In the genomic region with DNA sequence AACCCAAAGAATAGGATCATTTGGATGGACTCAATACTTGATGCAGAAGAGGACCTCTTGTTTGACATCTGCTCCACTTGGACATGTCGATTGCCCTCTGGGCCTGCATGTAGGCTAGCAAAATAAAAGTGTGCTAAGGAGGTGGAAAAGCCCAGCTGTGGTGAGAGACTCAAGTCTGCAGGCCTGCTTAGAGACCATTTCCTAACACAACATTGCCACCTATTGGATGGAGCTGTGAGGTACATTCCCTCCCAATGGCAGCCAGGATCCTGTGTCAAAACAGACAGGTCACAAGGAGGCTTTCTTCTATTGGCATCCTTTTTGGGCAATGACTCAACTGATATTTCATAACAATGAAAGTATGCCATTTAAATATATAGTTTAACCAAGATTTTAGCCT, we compare ENCODE assay signal across 8 mouse cellular contexts. TPM values are rescaled to one million over a fixed set of nuclear protein-coding genes. Genes with fewer than 3 reads are reported as not detected.
DNase-seq lines count a peak whose midpoint lies in the region; ATAC-seq and TF ChIP-seq lines count a peak whose summit lies in the region.

No protein-coding gene starts in this region.

- no peaks in the 10 kb centered on the region for H3K9me3 ChIP-seq in intestine, embryonic 14.5 days (ENCODE audit: control insufficient read depth, low read length)
- no peaks in the 10 kb centered on the region for H3K9me3 ChIP-seq in intestine, embryonic 15.5 days
- no peaks in the 10 kb centered on the region for H3K9me3 ChIP-seq in forebrain, embryonic 12.5 days
- no peaks in the 10 kb centered on the region for H3K9me3 ChIP-seq in heart, postnatal 0 days (replicated peaks; ENCODE audit: control insufficient read depth, low read length)

- no peak overlapping the region for H3K4me3 ChIP-seq in intestine, embryonic 14.5 days (ENCODE audit: low read depth, low read length)
- H3K4me3 ChIP-seq in intestine, embryonic 15.5 days (replicated peaks), result no peak overlapping the region
- no peak overlapping the region for H3K4me3 ChIP-seq in forebrain, embryonic 12.5 days (replicated peaks)
- no peak overlapping the region for H3K4me3 ChIP-seq in heart, postnatal 0 days (ENCODE audit: low read depth, low read length)

- H3K36me3 ChIP-seq in intestine, embryonic 14.5 days (ENCODE audit: control insufficient read depth, insufficient read depth, low read length), result peaks cover 8% of the 10 kb centered on the region
- 0 out of 2 replicates have a peak, but pooled peaks cover 2% of the 10 kb centered on the region for H3K36me3 ChIP-seq in intestine, embryonic 15.5 days
- 0 out of 2 replicates have a peak, but pooled peaks cover 2% of the 10 kb centered on the region for H3K36me3 ChIP-seq in forebrain, embryonic 12.5 days (replicated peaks)
- H3K36me3 ChIP-seq in heart, postnatal 0 days (replicated peaks; ENCODE audit: control insufficient read depth, insufficient read depth, low read length), result no peaks in the 10 kb centered on the region

- no peak overlapping the region for H3K9ac ChIP-seq in intestine, embryonic 14.5 days (ENCODE audit: low read length)
- no peak overlapping the region for H3K9ac ChIP-seq in intestine, embryonic 15.5 days
- H3K9ac ChIP-seq in forebrain, embryonic 12.5 days, result no peak overlapping the region
- no peak overlapping the region for H3K9ac ChIP-seq in heart, postnatal 0 days (replicated peaks; ENCODE audit: low read depth, low read length)

- TF ChIP-seq EP300 in heart, postnatal 0 days (IDR thresholded peaks at IDR 0.05; ENCODE audit: low read depth), result no peak

- ATAC-seq in intestine, embryonic 14.5 days (replicated peaks; ENCODE audit: low FRiP score, low TSS enrichment, low read depth), result no peak
- no peak for ATAC-seq in intestine, embryonic 15.5 days
- ATAC-seq in cerebellum, adult (ENCODE audit: insufficient number of reproducible peaks, low FRiP score, low TSS enrichment), result peak; percentile 42; the same call in 1 of the 2 replicates
- ATAC-seq in forebrain, embryonic 12.5 days (ENCODE audit: low FRiP score), result peak; percentile 68
- peak; percentile 56 for ATAC-seq in heart, postnatal 0 days (ENCODE audit: insufficient read depth, low read depth)

- H3K4me1 ChIP-seq in intestine, embryonic 14.5 days (replicated peaks; ENCODE audit: control insufficient read depth, insufficient read depth, low read length), result peaks cover 4% of the 10 kb centered on the region; the same call in 1 of the 2 replicates
- 0 out of 2 replicates have a peak, but pooled peaks cover 6% of the 10 kb centered on the region for H3K4me1 ChIP-seq in intestine, embryonic 15.5 days (replicated peaks)
- peaks cover 3% of the 10 kb centered on the region; the same call in 1 of the 2 replicates for H3K4me1 ChIP-seq in forebrain, embryonic 12.5 days
- H3K4me1 ChIP-seq in heart, postnatal 0 days (ENCODE audit: control insufficient read depth, insufficient read depth), result 0 out of 2 replicates have a peak, but pooled peaks cover 3% of the 10 kb centered on the region

- no peaks in the 10 kb centered on the region for H3K27me3 ChIP-seq in intestine, embryonic 14.5 days (replicated peaks; ENCODE audit: control insufficient read depth, insufficient read depth, low read length)
- H3K27me3 ChIP-seq in intestine, embryonic 15.5 days (replicated peaks), result no peaks in the 10 kb centered on the region
- H3K27me3 ChIP-seq in forebrain, embryonic 12.5 days, result peaks cover 7% of the 10 kb centered on the region
- H3K27me3 ChIP-seq in heart, postnatal 0 days (ENCODE audit: control insufficient read depth, insufficient read depth, low read length), result 0 out of 2 replicates have a peak, but pooled peaks cover 4% of the 10 kb centered on the region

- WGBS in intestine, embryonic 14.5 days, result 4% methylated on average over 1 of the region's 1 CpGs
- WGBS in intestine, embryonic 15.5 days, result 4% methylated on average over 1 of the region's 1 CpGs
- 19% methylated on average over 1 of the region's 1 CpGs for WGBS in forebrain, embryonic 12.5 days
- 0% methylated on average over 1 of the region's 1 CpGs for WGBS in heart, postnatal 0 days

- no peak overlapping the region for H3K4me2 ChIP-seq in intestine, embryonic 14.5 days (ENCODE audit: low read length)
- H3K4me2 ChIP-seq in intestine, embryonic 15.5 days (replicated peaks), result no peak overlapping the region
- H3K4me2 ChIP-seq in forebrain, embryonic 12.5 days, result no peak overlapping the region
- no peak overlapping the region for H3K4me2 ChIP-seq in heart, postnatal 0 days (ENCODE audit: low read depth, low read length)

- TF ChIP-seq CTCF in heart, postnatal 0 days (IDR thresholded peaks at IDR 0.05; ENCODE audit: low read depth), result peak; percentile 89

- DNase-seq in intestine, embryonic 14.5 days (ENCODE audit: low spot score), result peak; percentile 70
- DNase-seq in heart, postnatal 0 days (ENCODE audit: low spot score), result peak; percentile 74
- peak; percentile 61 to 73 for DNase-seq in layer of hippocampus, postnatal 14 days (ENCODE audit: low spot score in 2 of 2)
- DNase-seq in lung, postnatal 14 days, result peak; percentile 73
- peak; percentile 77 to 80 for DNase-seq in right cerebral cortex, postnatal 10 days (ENCODE audit: low spot score in 2 of 2)

- H3K27ac ChIP-seq in intestine, embryonic 14.5 days (ENCODE audit: low read depth), result no peak overlapping the region
- H3K27ac ChIP-seq in intestine, embryonic 15.5 days, result no peak overlapping the region
- H3K27ac ChIP-seq in forebrain, embryonic 12.5 days, result no peak overlapping the region
- H3K27ac ChIP-seq in heart, postnatal 0 days (ENCODE audit: low read depth), result no peak overlapping the region

RNA-seq across cellular contexts. Expression of a gene that starts 7.9 kb away (rescaled TPM):
- polyA plus RNA-seq in intestine, embryonic 14.5 days (2014; fragmentation: Nextera tagmentation; extraction: Ambion mirVana), result not detected in 2 replicates
- polyA plus RNA-seq in intestine, embryonic 15.5 days (2015; fragmentation: Nextera tagmentation; extraction: Ambion mirVana), result 0.06 and 0.24 TPM in 2 replicates
- polyA plus RNA-seq in forebrain, embryonic 12.5 days (2016; fragmentation: Nextera tagmentation; extraction: Ambion mirVana), result not detected in 2 replicates
- total RNA-seq in heart, postnatal 0 days (2014; rRNA removed; ENCODE audit: low replicate concordance), result not detected in 2 replicates
- polyA plus RNA-seq in heart, postnatal 0 days (2015; fragmentation: Nextera tagmentation; extraction: Ambion mirVana), result 0.14 TPM in 1 of 2 replicates, not detected in the other
- total RNA-seq in layer of hippocampus, postnatal 14 days (2021), result under 1 TPM; 0.14 to 0.33 TPM

RNA-seq across cellular contexts. Expression of a gene that starts 41.2 kb away (rescaled TPM):
- not detected in 2 replicates for polyA plus RNA-seq in intestine, embryonic 14.5 days (2014; fragmentation: Nextera tagmentation; extraction: Ambion mirVana)
- 0.16 and 0.32 TPM in 2 replicates for polyA plus RNA-seq in intestine, embryonic 15.5 days (2015; fragmentation: Nextera tagmentation; extraction: Ambion mirVana)
- not detected in 2 replicates for polyA plus RNA-seq in forebrain, embryonic 12.5 days (2016; fragmentation: Nextera tagmentation; extraction: Ambion mirVana)
- not detected in 2 replicates for total RNA-seq in heart, postnatal 0 days (2014; rRNA removed; ENCODE audit: low replicate concordance)
- polyA plus RNA-seq in heart, postnatal 0 days (2015; fragmentation: Nextera tagmentation; extraction: Ambion mirVana), result not detected in 2 replicates
- total RNA-seq in layer of hippocampus, postnatal 14 days (2021), result under 1 TPM; 0.21 to 0.24 TPM

RNA-seq across cellular contexts. Expression of a gene that starts 46.4 kb away (rescaled TPM):
- 19.9 and 23.0 TPM in 2 replicates for polyA plus RNA-seq in intestine, embryonic 14.5 days (2014; fragmentation: Nextera tagmentation; extraction: Ambion mirVana)
- polyA plus RNA-seq in intestine, embryonic 15.5 days (2015; fragmentation: Nextera tagmentation; extraction: Ambion mirVana), result 18.4 and 20.0 TPM in 2 replicates
- polyA plus RNA-seq in forebrain, embryonic 12.5 days (2016; fragmentation: Nextera tagmentation; extraction: Ambion mirVana), result 17.9 and 18.4 TPM in 2 replicates
- 8.4 and 9.3 TPM in 2 replicates for total RNA-seq in heart, postnatal 0 days (2014; rRNA removed; ENCODE audit: low replicate concordance)
- 6.6 and 8.6 TPM in 2 replicates for polyA plus RNA-seq in heart, postnatal 0 days (2015; fragmentation: Nextera tagmentation; extraction: Ambion mirVana)
- total RNA-seq in layer of hippocampus, postnatal 14 days (2021), result 1 to 10 TPM; 1.6 to 2.2 TPM

Comparison
In these comparisons a context has a peak if more than half of its experiments do, and no peak if none do; other contexts are left out.
1. ATAC-seq: peak in cerebellum, adult (single experiment), forebrain, embryonic 12.5 days (single experiment) and heart, postnatal 0 days (single experiment); none in intestine, embryonic 14.5 days (single experiment) and intestine, embryonic 15.5 days (single experiment).
2. Peak in every context shown above with its lines, with median percentiles within 50 percentile points of each other: DNase-seq.